Mouse (Mus musculus) forebrain, embryonic 14.5 days (tissue): ENCODE measurements around the gene Tmem135. TPM values are rescaled to one million over a fixed set of nuclear protein-coding genes. Genes with fewer than 3 reads are reported as not detected.

Experiments
- ATAC-seq: fragments of 200-750 bp; cut with Nextera tagmentation; 2 replicates; pipeline ENCODE4 v1.8.0; 2017; ENCODE audit warnings: mild to moderate bottlenecking, moderate library complexity
- DNase-seq: peaks from one replicate; pipeline ENCODE4 v3.0.0-alpha.2; 2015; ENCODE audit warnings: low spot score
- H3K27ac ChIP-seq: fragments of 300-500 bp; sonication (generic); 2 replicates; pipeline ENCODE4 v1.5.1; 2014; ENCODE audit warnings: low read depth, mild to moderate bottlenecking, control low read depth, low read length, moderate library complexity
- H3K27me3 ChIP-seq: fragments of 300-500 bp; sonication (generic); replicated peaks from 2 replicates; pipeline ENCODE4 v1.6.1; 2014; ENCODE audit warnings: low read length, control low read depth, mixed read lengths; ENCODE audit not compliant: control insufficient read depth, insufficient read depth
- H3K36me3 ChIP-seq: fragments of 300-500 bp; sonication (generic); 2 replicates; pipeline ENCODE4 v1.6.1; 2014; ENCODE audit warnings: low read length, control low read depth; ENCODE audit not compliant: control insufficient read depth, insufficient read depth
- H3K4me1 ChIP-seq: fragments of 300-500 bp; sonication (generic); 2 replicates; pipeline ENCODE4 v1.6.1; 2014; ENCODE audit warnings: antibody characterized with exemption, low read length, control low read depth; ENCODE audit not compliant: control insufficient read depth, insufficient read depth
- H3K4me2 ChIP-seq: fragments of 300-500 bp; sonication (generic); 2 replicates; pipeline ENCODE4 v1.6.1; 2014; ENCODE audit warnings: mild to moderate bottlenecking, control low read depth, low read length
- H3K4me3 ChIP-seq: fragments of 300-500 bp; sonication (generic); 2 replicates; pipeline ENCODE4 v1.5.1; 2014; ENCODE audit warnings: low read depth, low read length, control low read depth
- H3K9ac ChIP-seq: fragments of 300-500 bp; sonication (generic); 2 replicates; pipeline ENCODE4 v1.6.1; 2014; ENCODE audit warnings: mild to moderate bottlenecking, low read length, control low read depth, moderate library complexity
- H3K9me3 ChIP-seq: fragments of 300-500 bp; sonication (generic); replicated peaks from 2 replicates; pipeline ENCODE4 v1.6.1; 2016; ENCODE audit warnings: low read length, control low read depth, mixed read lengths; ENCODE audit not compliant: control insufficient read depth
- WGBS: fragments of 180-500 bp; shearing (Covaris S2); extraction: QIAGEN DNeasy Blood & Tissue Kit; methylation state at CpG from one replicate; pipeline ENCODE4 v1.1.7; 2014; 5-methylcytosine and 5-hydroxymethylcytosine counted together
- polyA plus RNA-seq: library from polyadenylated mRNA; unstranded; fragments of >200 nt; fragmentation: Nextera tagmentation; extraction: Ambion mirVana; gene quantifications from 2 replicates; pipeline ENCODE4 v1.2.1, GENCODE M21; 2014

The Tmem135 gene
- polyA plus RNA-seq, 1 experiment from 2014 or later, result 16.2 TPM

- Histone ChIP-seq H3K9me3 (no peaks in the 10 kb centered on the region), H3K4me1 (no peaks in the 10 kb centered on the region), H3K27me3 (no peaks in the 10 kb centered on the region), H3K4me2 (no peak overlapping the region), H3K36me3 (no peaks in the 10 kb centered on the region), H3K9ac (no peak overlapping the region), H3K4me3 (no peak overlapping the region), H3K27ac (no peak overlapping the region)
- 50% methylated on average over 8 of the region's 8 CpGs for WGBS
- ATAC-seq, result no peak
- no peak for DNase-seq
These were observed 18.6 kb upstream of the Tmem135 start for GRCm38 (mm10) chr7:89422650-89423049.

GRCm38 (mm10) chr7:89421294-89421693, 17.3 kb upstream of the Tmem135 start:
- Histone ChIP-seq H3K27ac (no peak overlapping the region), H3K9ac (no peak overlapping the region), H3K4me3 (no peak overlapping the region), H3K36me3 (no peaks in the 10 kb centered on the region), H3K27me3 (no peaks in the 10 kb centered on the region), H3K4me1 (no peaks in the 10 kb centered on the region), H3K4me2 (no peak overlapping the region), H3K9me3 (no peaks in the 10 kb centered on the region)
- 90% methylated on average over 5 of the region's 5 CpGs for WGBS
- DNase-seq (no peak), ATAC-seq (no peak)

DNA sequence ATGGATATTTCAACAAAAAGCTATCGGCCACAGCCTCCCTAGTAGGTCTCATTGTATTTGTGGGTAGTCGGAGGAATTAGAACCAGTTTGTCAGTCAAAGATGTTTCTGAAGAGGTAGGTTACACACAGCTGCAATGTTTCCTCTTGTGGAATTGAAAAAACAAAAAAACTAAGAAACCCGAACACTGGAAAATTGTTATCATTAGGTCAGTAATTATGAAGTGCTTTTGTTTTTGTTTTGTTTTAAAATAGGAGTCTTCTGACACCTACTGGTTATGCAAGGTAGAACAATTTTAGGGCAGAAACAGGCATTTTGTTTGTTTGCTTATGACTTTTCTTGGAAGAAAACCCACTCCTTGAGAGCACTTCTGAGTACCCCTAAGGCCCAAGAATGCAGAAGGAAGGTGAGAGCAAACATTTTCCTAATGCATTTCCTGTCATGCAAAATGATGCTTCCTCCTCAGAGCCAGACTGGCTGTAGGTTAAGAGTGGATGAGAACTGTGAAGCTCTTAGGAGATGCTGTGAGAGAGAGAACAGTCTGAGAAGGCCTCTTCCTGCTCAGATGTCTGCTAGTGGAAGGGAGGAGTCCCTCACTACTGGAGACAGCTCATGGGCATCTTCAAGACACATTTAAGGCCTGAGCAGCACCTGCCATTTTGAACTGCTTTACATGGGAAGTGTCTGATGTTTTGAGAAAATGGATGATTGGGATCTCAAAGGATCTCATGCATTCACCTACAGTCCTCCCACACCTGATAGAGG, 15.1 kb upstream of the Tmem135 start:
- Histone ChIP-seq H3K9ac (no peak overlapping the region), H3K4me3 (no peak overlapping the region), H3K27ac (no peak overlapping the region), H3K36me3 (no peaks in the 10 kb centered on the region), H3K9me3 (no peaks in the 10 kb centered on the region), H3K27me3 (no peaks in the 10 kb centered on the region), H3K4me1 (no peaks in the 10 kb centered on the region), H3K4me2 (no peak overlapping the region)
- 61% methylated on average over 3 of the region's 3 CpGs for WGBS
- DNase-seq (peak; percentile 62), ATAC-seq (0 out of 2 replicates have a peak, but pooled peaks have one; percentile 40)

DNA sequence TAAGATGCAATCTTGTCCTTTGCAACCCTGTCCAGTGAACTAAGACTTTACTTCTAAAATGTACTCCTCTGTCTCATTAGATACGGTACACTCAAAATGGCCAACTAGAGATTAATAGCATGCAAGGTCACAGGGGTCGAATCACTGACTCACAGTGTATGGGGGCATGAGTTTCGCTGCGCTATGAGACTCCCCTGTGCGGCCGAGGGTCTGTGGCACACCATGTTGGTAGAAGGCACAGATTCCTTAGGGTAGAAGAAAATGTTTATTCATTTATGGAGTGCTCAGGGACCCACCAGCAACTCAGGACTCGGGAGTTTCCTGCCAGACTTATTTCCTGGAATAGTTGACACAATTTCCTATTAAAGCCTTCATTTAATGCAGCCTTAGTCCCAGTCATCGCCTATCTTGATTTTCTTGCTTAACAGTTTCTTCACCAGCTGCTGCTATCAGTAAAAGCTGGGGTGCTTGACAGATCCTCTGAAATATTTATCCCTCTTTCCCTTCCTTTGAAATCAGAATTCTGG, 14.2 kb upstream of the Tmem135 start:
- no peaks in the 10 kb centered on the region for H3K4me1 ChIP-seq
- ATAC-seq (no peak), DNase-seq (no peak)
- no peak overlapping the region for H3K27ac ChIP-seq
- WGBS, result 91% methylated on average over 8 of the region's 8 CpGs
- H3K36me3 ChIP-seq, result no peaks in the 10 kb centered on the region
- no peak overlapping the region for H3K4me2 ChIP-seq
- no peak overlapping the region for H3K9ac ChIP-seq
- H3K9me3 ChIP-seq, result no peaks in the 10 kb centered on the region
- no peaks in the 10 kb centered on the region for H3K27me3 ChIP-seq
- no peak overlapping the region for H3K4me3 ChIP-seq

GRCm38 (mm10) chr7:89417707-89418106, 13.7 kb upstream of the Tmem135 start:
- H3K27me3 ChIP-seq, result no peaks in the 10 kb centered on the region

GRCm38 (mm10) chr7:89416027-89416426, 12.0 kb upstream of the Tmem135 start:
- H3K4me3 ChIP-seq, result no peak overlapping the region
- no peaks in the 10 kb centered on the region for H3K27me3 ChIP-seq
- H3K4me2 ChIP-seq, result no peak overlapping the region
- ATAC-seq (no peak), DNase-seq (no peak)
- no peaks in the 10 kb centered on the region for H3K9me3 ChIP-seq
- 74% methylated on average over 4 of the region's 4 CpGs for WGBS
- no peak overlapping the region for H3K9ac ChIP-seq
- H3K36me3 ChIP-seq, result no peaks in the 10 kb centered on the region
- no peak overlapping the region for H3K27ac ChIP-seq
- no peaks in the 10 kb centered on the region for H3K4me1 ChIP-seq

More at GRCm38 (mm10) chr7:89417707-89418106, 13.7 kb upstream of the Tmem135 start:
- Histone ChIP-seq H3K9ac (no peak overlapping the region), H3K27ac (no peak overlapping the region), H3K4me3 (no peak overlapping the region), H3K36me3 (no peaks in the 10 kb centered on the region), H3K4me1 (no peaks in the 10 kb centered on the region), H3K9me3 (no peaks in the 10 kb centered on the region), H3K4me2 (no peak overlapping the region)
- ATAC-seq (no peak), DNase-seq (no peak)
- WGBS, result 89% methylated on average over 2 of the region's 2 CpGs

- no peaks in the 10 kb centered on the region for H3K4me1 ChIP-seq
- no peak for ATAC-seq
- no peak for DNase-seq
- no peaks in the 10 kb centered on the region for H3K9me3 ChIP-seq
- no peak overlapping the region for H3K27ac ChIP-seq
- WGBS, result 87% methylated on average over 7 of the region's 7 CpGs
- no peaks in the 10 kb centered on the region for H3K36me3 ChIP-seq
- no peak overlapping the region for H3K9ac ChIP-seq
- H3K4me3 ChIP-seq, result no peak overlapping the region
- H3K4me2 ChIP-seq, result no peak overlapping the region
- no peaks in the 10 kb centered on the region for H3K27me3 ChIP-seq
These were observed 8.1 kb upstream of the Tmem135 start for GRCm38 (mm10) chr7:89412094-89412493.

- H3K4me3 ChIP-seq, result no peak overlapping the region
- no peaks in the 10 kb centered on the region for H3K9me3 ChIP-seq
- no peak for DNase-seq
- H3K36me3 ChIP-seq, result no peaks in the 10 kb centered on the region
- H3K27me3 ChIP-seq, result no peaks in the 10 kb centered on the region
- H3K9ac ChIP-seq, result no peak overlapping the region
- no peak overlapping the region for H3K4me2 ChIP-seq
- ATAC-seq, result no peak
- 89% methylated on average over 3 of the region's 3 CpGs for WGBS
- H3K27ac ChIP-seq, result no peak overlapping the region
- H3K4me1 ChIP-seq, result no peaks in the 10 kb centered on the region
These were observed 7.3 kb upstream of the Tmem135 start for GRCm38 (mm10) chr7:89411346-89411745.

GRCm38 (mm10) chr7:89410294-89410693, 6.3 kb upstream of the Tmem135 start:
- 85% methylated on average over 4 of the region's 4 CpGs for WGBS
- DNase-seq (no peak), ATAC-seq (no peak)
- H3K27ac ChIP-seq, result no peak overlapping the region
- H3K4me2 ChIP-seq, result no peak overlapping the region
- no peak overlapping the region for H3K9ac ChIP-seq
- H3K36me3 ChIP-seq, result no peaks in the 10 kb centered on the region
- H3K4me3 ChIP-seq, result no peak overlapping the region
- no peaks in the 10 kb centered on the region for H3K4me1 ChIP-seq
- H3K9me3 ChIP-seq, result no peaks in the 10 kb centered on the region
- H3K27me3 ChIP-seq, result no peaks in the 10 kb centered on the region
